Mouse (Mus musculus): ENCODE data around the gene Myl9.
"Not testable (repeated sequence)": the region's sequence is repeated elsewhere in the genome, so short reads cannot be mapped to it uniquely, and the experiment has no call there.

The Myl9 gene

GRCm38 (mm10) chr2:156765593-156765992 is 9.6 kb upstream of the Myl9 start:
- no peak for DNase-seq

DNA sequence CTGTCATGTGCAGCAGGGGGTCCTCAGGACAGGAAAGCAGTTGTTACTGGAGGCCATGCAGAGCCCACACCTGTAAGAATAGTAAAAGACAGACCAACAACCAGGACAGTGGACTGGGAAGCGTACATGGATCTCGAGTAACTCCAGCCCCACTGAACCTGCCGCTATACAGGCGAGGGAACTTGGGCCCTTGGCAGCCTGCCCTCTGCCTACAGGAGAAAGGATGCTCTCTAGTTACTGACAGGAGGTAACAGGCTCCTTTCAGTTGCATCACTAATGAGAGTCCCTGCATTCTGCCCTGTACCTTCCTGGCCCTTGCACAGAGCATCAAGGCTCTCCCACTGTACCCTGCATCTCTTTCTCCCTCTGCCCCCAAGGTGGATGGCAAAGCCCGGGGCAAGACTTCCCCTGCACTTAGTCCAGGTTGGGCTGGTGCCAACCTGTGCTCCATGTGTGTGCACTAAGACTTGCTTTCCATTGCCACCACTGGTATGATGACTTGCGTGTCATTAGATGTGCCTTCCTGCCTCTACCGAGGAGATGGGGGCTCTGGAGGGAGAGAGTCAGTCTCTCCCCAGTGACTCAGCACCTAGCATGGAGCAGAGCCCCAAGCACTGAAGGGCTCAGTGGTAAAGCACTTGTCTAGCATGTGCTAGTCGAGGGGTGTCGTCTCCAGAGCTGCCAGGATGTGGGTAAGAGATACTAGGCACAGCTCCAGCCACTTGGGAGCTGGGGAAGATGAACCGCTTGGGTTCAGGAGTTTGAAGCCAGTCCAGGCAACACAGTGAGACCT is 8.8 kb upstream of the Myl9 start:
- no peak for DNase-seq

DNA sequence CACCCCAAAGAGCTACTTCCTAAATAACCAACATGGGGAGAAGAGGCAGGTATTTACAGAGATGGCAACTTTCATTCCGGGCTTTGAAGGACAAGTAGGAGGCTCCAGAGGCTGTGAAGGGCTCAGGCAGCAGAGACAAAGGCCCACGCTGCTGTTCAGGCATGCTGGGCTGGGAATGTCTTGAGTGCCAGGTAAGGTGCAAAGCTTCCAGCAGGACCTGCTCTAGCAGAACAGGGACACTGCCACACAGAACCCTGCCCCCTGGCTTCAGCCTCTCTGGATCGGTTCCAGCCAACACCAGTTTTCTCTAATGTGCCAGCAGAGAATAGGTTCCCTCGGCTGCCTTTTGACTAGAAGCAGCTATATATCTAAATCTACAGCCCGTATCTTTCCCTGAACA is 8.1 kb upstream of the Myl9 start:
- DNase-seq = no peak

DNA sequence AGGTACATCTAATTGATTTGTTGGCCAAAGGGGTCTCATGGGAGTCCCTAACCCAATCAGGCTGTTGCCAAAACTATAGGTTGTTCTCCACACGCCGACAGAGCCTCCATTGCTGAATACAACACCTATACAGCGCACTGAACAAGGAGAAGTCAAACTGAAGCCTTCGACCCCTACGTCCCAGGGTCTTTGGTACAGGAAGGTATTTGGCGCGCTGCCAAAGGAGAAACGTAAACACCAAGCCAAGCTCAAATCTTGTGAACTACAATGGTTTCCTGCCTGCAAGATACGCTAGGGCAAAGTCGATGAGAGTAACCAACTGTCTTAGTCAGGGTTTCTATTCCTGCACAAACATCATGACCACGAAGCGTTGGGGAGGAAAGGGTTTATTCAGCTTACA is 5.9 kb upstream of the Myl9 start:
- no peak for DNase-seq

GRCm38 (mm10) chr2:156773470-156773869 is 1.8 kb upstream of the Myl9 start:
- no peak for DNase-seq

- no peak for DNase-seq
These were observed 1.0 kb upstream of the Myl9 start for GRCm38 (mm10) chr2:156774035-156774737.

DNA sequence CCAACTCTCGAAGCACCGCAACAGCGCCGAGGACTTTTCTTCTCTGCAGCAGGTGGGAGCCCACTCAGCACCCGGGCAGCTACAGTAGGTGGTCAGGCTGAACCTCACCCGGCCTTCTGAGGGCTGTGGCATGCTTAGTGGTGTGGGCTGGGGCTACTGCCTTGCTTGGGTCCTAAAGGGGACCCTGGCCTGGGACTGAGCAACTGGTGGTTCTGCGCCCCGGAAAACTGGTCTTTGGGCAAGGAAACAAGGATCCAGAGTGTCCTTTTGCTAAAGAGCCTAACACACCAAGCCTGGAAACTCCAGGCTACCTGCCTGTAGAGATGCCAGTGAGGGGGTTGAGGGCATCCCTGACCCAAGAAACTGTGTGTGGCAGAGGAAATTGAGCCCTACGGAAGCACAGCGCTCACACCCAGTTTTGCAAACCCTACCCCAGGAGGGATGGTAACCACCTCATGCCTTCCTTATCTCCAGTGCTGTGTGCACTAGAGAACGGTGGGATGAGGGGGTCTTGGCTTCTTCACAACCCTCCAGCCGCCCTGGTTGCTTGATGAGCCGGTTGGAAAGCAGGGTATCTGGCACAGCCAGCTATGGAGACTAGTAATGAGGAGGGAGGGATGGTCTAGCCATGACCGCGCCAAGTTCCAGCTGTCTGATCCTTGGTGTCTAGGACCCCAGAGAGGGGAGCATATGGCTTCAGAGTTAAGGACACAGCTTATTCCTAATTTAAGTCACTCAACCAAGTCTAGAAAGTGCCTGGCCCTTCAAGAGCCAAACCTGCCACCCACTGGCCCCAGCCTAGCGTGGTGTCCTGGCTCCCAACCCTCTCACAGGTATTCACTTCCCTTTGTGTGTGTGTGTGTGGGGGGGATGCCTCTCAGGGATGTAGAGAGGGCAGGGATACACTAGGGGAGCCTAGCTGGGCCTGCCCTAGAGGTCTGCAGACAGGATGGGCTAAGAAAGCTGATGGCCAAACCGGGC is 525 bp downstream of the Myl9 start:
- no peak for DNase-seq

DNA sequence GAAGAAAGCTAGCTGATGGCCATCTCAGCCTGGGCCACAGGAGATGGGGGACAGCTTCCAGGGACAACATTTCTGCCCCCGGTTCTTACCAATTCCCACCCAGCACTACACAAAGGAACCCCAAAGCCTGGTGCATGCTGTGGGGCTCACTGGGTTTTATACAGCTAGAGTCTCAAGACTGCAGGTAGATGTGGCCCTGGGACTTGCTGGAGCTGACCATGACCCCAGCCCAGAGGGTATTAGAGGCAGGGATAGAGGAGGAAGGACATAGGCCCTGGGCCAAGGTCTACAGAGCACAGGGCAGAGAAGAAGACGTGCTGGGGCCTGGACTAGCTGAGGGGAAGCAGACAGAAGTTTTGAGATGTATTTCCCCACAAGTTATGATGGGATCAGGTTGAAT is 1.7 kb downstream of the Myl9 start:
- DNase-seq = no peak

DNA sequence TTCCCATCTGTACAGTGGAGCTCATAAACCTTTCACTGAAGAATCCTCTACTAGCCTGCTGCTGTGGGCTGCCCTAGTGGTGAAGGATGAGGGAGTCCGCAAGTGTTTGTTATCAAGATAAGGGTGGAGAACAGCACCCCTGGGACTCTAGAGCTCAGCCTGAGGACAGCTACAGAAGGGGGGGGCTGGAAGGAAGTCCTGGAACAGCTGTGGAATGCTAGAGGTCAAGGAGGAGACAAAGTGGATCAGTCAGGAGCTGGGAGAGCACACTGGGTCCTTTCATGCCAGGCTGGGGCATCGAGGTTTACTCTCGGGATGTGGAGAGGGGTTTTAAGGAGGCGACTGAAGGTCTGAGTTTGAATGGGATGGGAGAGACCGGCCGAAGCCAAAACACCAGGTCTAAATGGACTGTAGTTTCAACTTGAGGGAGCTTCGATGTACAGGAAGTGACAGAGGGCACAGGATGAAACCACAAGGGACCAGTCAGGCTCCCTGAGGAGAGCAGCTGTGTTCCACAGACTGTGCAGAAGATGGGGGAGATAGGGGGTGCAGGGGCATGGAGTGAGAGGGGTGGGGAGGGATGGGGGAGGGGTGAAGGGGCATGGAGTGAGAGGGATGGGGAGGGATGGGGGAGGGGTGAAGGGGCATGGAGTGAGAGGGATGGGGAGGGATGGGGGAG is 2.2 kb downstream of the Myl9 start:
- no peak for DNase-seq

DNA sequence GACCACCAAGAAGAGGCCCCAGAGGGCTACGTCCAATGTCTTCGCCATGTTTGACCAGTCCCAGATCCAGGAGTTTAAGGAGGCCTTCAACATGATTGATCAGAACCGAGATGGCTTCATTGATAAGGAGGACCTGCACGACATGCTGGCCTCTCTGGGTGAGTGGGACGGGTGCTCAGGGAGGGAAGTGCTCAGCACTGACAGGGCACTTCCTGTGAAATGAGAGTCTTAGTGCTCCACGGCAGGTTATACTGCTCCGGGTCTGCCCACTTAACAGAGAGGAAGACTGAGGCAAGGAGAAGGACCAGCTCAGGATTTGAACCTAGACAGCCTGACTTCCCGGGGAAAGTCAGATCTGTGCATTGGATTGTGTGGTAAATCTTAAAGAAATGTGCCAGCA is 3.4 kb downstream of the Myl9 start:
- no peak for DNase-seq

DNA sequence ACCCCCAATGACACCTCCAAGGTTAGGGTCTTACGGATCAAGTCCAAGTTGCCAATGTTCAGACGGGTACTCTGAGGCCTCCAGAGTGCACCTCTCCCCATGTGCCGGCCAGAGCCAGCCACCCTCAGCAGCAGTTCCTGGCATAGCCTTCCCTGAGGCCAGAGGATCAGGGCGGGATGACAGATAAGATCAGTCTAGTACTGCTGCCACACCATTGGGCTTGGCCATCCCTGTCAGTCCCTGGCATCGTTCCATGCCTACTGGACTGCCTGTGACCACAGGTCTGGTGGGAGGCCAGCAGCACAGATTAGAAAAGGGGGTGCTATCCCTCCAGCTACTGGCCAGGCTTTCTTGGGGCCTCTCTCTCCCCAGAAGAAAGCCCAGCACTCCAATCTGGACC is 3.8 kb downstream of the Myl9 start:
- no peak for DNase-seq

GRCm38 (mm10) chr2:156779488-156779887 is 4.3 kb downstream of the Myl9 start:
- DNase-seq = no peak

DNA sequence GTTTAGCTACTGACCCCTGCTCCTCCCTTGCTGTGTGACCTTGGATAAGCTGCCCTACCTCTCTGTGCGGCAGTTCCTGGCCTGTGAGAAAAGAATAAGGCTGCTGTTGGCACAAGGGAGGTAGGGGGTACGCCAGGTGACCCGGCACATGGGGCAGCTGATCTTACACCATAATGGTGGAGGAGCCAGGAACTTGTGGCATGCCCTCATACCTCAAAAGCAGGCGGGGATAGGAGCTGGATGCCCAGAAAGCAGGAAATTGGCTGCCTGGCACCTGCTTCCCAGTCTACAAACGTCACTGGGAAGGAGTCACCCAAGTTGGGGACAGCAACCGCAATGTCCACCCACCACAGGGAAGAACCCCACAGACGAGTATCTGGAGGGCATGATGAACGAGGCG is 4.9 kb downstream of the Myl9 start:
- no peak for DNase-seq

DNA sequence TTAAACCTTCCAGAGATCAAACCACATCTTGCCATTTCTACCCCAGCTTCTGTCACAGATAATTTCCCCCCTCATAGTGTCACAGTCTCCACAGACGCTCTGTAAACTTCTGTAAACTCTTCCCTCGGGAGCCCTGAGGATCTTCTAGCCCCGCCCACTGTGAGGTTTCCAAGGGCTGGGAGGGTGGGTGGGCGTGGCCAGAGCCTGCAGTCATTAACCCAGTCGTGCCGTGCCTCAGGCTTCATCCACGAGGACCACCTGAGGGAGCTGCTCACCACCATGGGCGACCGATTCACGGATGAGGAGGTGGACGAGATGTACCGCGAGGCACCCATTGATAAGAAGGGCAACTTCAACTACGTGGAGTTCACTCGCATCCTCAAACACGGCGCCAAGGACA is 5.5 kb downstream of the Myl9 start:
- DNase-seq = no peak

- no peak for DNase-seq
These were observed 6.1 kb downstream of the Myl9 start for GRCm38 (mm10) chr2:156781281-156781680.

DNA sequence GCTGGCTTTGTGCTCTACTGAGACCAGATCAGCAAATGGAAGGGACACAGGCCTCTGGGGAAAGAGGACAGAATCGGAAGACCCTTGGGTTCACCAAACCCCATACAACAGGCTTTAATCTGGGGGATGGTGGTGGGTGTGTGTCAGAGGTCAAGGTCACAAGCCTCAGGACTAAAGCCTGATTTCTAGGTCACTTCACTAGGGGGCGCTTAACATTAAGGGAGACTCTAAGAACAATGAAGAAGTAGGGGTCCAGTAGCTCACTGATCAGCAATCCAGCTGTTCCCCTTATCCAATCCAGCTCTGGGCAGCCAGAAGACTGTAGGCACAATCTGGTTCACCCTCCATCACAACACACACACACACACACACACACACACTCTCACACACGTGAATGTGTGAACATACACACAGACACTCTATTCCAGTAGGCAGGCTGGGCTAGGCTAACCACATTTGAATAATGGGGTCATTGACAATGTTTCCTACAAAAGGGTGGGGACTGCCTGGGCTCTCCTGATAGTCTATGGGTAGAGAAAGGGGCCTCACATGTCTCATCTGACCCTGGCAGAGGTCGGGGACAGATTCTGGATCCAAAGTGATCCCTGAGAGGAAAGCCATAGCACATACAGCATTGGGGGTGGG is 6.7 kb downstream of the Myl9 start:
- no peak for DNase-seq

DNA sequence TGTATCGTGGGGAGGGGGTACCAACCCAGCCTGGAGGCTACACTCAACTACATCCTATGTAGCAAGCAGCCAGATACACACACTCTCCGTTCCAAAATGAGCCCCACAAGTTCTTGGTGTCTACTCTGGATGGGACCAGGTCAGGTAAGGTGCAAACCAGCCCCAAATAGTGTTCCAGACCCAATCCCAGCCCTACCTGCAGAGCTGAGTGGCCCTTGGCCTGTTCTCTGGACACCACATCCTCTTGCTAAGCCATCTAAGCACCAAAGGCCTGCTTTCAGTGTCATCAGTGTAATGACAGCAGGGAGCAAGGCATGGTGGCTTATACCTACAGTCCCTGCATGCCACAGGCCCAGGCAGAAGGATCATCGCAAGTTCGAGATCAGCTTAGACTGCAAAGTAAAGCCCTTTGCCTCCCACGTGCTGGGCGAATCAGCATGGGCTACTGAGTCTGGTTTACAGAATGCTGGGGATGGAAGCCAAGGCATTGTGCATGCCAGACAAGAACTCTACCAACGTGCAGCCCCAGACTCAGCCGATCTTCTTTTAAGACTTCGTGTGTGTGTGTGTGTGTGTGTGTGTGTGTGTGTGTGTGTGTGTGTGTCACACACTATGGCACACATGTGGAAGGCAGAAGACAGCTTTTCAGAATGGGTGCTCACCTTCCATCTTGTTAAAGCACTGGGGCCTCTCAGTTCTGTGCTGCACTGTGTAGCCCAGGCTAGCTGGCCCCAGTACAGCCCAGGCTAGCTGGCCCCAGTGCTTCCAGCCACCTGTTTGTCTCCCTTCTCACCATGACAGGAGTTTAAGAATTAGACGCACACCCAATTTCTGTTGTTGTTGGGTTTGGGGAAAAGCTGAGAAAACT is 7.5 kb downstream of the Myl9 start:
- no peak for DNase-seq

DNA sequence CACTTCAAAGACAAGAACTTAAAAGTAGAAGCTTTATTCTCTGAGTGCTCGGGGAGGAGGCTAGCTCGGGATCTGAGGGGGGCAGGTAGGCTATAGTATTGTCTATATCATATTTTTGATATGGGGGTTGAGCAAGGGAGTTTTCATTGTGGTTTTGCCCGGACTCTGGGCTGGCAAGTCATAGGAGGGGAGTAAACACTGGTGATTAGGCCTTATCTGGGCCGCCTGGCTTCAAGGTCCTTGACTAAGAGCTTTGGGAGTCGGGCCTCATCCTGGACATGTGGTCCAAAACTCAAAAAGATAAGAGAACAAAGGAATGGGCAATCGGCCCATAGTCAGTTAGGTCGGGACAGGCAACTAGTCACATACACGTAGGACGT is 8.1 kb downstream of the Myl9 start:
- no peak for DNase-seq

DNA sequence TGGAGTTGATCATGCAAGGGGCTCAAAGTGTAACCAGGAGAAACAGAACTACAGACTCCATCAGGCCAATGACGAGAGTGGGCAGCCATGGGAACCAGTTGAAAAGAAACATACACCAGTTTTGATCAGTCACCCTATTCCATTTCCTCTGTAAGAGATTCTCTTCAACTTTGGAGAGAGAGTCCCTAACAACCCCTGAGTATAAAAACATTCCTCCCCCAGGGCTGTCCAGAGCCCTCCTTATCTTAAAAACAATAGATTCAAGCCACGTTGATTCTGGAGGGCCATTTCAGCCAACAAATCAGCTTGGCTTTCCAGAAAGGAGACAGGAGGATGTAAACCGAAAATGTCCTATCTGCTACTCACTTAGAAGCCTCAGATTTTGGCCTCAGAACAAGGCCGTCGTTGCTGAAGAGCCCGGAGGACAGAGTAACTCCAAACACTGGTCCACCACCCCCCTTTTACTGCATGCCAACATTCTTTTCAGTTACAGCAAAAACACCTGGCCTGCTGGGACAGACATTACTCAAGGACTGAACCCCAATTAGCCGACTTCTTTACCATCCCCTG is 8.9 kb downstream of the Myl9 start:
- DNase-seq = no peak

DNA sequence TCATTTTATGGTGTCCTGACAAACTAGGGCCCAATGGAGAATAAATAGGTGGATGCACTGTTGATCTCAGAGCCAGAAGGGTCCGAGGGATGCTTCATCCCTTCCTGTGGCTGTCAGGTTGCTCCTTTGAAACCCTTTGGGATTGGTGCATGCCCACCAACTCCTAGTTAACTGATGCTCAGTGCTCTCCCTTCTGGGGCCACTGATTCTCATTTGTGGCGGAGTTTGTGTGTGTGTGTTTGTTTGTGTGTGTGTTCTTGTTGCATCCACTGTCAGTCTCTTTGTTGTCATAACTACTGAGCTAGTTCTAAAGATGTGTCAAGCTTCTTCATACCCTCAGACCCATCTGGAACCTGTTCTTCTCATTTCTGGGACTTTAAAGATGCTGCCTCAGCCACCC is 9.7 kb downstream of the Myl9 start:
- DNase-seq = no peak

GRCm38 (mm10) chr2:156786369-156786768 is 11.1 kb downstream of the Myl9 start:
- not testable (repeated sequence) for DNase-seq
